Mouse (Mus musculus) midbrain, embryonic 14.5 days (tissue): ENCODE data around the gene Dgke. TPM values are rescaled to one million over a fixed set of nuclear protein-coding genes. Genes with fewer than 3 reads are reported as not detected.
"Not testable (repeated sequence)": the region's sequence is repeated elsewhere in the genome, so short reads cannot be mapped to it uniquely, and the experiment has no call there.

Experiments used
- ATAC-seq: fragments of 200-750 bp; cut with Nextera tagmentation; 2 replicates; pipeline ENCODE4 v1.8.0; 2017; ENCODE audit warnings: moderate number of reproducible peaks, moderate library complexity; ENCODE audit not compliant: low FRiP score, low TSS enrichment
- DNase-seq: peaks from one replicate; pipeline ENCODE4 v3.0.0-alpha.2; 2015
- H3K27ac ChIP-seq: fragments of 300-500 bp; sonication (generic); replicated peaks from 2 replicates; pipeline ENCODE4 v1.5.1; 2014; ENCODE audit warnings: mild to moderate bottlenecking, low read depth, low read length, moderate library complexity
- H3K27me3 ChIP-seq: fragments of 300-500 bp; sonication (generic); 2 replicates; pipeline ENCODE4 v1.6.1; 2014; ENCODE audit warnings: low read length, control low read depth, mixed read lengths; ENCODE audit not compliant: control insufficient read depth, insufficient read depth
- H3K36me3 ChIP-seq: fragments of 300-500 bp; sonication (generic); 2 replicates; pipeline ENCODE4 v1.6.1; 2014; ENCODE audit warnings: low read length, control low read depth; ENCODE audit not compliant: control insufficient read depth, insufficient read depth
- H3K4me1 ChIP-seq: fragments of 300-500 bp; sonication (generic); 2 replicates; pipeline ENCODE4 v1.6.1; 2014; ENCODE audit warnings: mild to moderate bottlenecking, antibody characterized with exemption, low read length, control low read depth; ENCODE audit not compliant: control insufficient read depth, insufficient read depth
- H3K4me2 ChIP-seq: fragments of 300-500 bp; sonication (generic); 2 replicates; pipeline ENCODE4 v1.6.1; 2014; ENCODE audit warnings: mild to moderate bottlenecking, low read length, moderate library complexity
- H3K4me3 ChIP-seq: fragments of 300-500 bp; sonication (generic); replicated peaks from 2 replicates; pipeline ENCODE4 v1.5.1; 2014; ENCODE audit warnings: low read depth, low read length
- H3K9ac ChIP-seq: fragments of 300-500 bp; sonication (generic); replicated peaks from 2 replicates; pipeline ENCODE4 v1.6.1; 2014; ENCODE audit warnings: mild to moderate bottlenecking, low read length, moderate library complexity
- H3K9me3 ChIP-seq: fragments of 300-500 bp; sonication (generic); 2 replicates; pipeline ENCODE4 v1.6.1; 2016; ENCODE audit warnings: low read length, control low read depth, mixed read lengths; ENCODE audit not compliant: control insufficient read depth
- WGBS: fragments of 180-500 bp; shearing (Covaris S2); extraction: QIAGEN DNeasy Blood & Tissue Kit; methylation state at CpG from one replicate; pipeline ENCODE4 v1.1.7; 2014; 5-methylcytosine and 5-hydroxymethylcytosine counted together
- polyA plus RNA-seq: library from polyadenylated mRNA; unstranded; fragments of >200 nt; fragmentation: Nextera tagmentation; extraction: Ambion mirVana; gene quantifications from 2 replicates; pipeline ENCODE4 v1.2.1, GENCODE M21; 2014

Dgke gene
- polyA plus RNA-seq, 1 experiment from 2014 or later = 16.2 TPM

DNA sequence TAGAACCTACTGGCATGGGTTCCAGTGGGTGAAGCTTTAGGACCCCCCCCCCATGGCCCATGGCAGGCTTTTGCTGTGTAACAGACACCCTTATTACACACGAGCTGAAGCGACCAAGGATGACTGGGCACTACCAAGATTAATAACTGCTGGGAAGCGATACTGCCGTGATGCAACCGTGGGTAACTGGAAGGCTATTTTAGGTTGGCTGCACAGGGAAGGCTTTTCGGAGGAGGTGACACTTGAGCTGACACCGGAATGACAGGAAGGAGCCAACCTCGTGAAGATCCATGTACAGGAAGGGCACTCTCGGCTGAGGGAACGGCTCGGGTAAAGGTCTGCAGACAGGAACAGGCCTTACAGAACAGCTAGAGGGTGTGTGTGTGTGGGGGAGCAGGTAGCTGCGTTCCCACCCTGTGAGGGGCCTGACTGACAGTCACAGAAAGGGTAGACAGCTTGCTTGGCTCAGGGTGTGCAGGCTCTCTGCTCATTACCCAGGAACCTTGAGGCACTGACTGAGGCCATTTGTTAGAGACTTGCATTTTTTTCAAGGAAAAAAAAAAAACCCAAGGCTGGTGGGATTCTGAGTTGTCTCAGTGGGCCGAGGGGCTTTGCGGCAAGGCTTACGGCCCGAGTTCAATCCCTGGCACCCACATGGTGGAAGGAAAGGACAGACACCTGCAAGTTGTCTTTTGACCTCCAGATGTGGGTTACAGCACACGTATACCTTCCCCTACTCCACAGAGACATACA is 31.6 kb upstream of the Dgke start:
- H3K9me3 ChIP-seq = no peaks in the 10 kb centered on the region
- DNase-seq (no peak), ATAC-seq (no peak)
- 90% methylated on average over 17 of the region's 17 CpGs for WGBS
- no peaks in the 10 kb centered on the region; the same call in 1 of the 2 replicates for H3K4me1 ChIP-seq
- H3K9ac ChIP-seq = no peak overlapping the region
- H3K27me3 ChIP-seq = no peaks in the 10 kb centered on the region
- H3K36me3 ChIP-seq = no peaks in the 10 kb centered on the region
- H3K4me3 ChIP-seq = no peak overlapping the region
- H3K27ac ChIP-seq = no peak overlapping the region
- H3K4me2 ChIP-seq = no peak overlapping the region

DNA sequence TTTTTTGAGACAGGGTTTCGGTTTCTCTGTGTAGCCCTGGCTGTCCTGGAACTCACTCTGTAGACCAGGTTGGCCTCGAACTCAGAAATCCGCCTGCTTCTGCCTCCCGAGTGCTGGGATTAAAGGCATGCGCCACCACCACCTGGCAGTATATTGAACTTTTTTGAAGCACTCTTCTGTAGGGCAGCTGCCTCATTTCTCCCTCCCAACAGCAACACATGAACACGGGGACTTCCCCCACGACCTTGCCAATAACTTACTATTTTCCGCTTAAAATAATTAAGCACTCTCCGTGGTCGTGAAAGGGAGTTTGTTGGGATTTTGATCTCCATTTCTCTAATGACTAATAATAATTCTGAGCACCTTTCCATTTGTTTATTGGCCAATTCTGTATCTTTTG is 30.6 kb upstream of the Dgke start:
- not testable (repeated sequence) for DNase-seq

DNA sequence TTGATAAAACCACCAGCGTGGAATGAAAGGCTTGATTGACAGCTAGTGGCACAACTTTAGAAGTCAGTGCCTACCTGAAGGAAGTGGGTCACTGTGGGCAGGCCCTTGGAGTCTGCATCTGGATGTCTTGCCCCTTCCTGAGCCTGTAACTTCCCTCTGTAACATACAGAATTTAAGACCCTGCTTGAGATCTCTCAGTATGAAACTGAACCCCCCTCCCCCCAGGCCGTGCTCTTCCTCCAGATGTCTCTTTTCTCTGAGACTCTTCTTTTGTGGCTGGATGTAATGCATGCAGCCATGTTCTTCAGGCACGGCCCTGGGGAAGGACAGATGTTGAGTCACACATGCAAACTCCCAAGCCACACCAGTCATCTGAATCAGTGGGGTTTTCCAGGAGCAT is 28.7 kb upstream of the Dgke start:
- no peak overlapping the region for H3K27ac ChIP-seq
- ATAC-seq (no peak), DNase-seq (no peak)
- no peak overlapping the region for H3K4me3 ChIP-seq
- WGBS = 72% methylated on average over 3 of the region's 3 CpGs
- no peaks in the 10 kb centered on the region for H3K36me3 ChIP-seq
- H3K9ac ChIP-seq = no peak overlapping the region
- no peaks in the 10 kb centered on the region for H3K27me3 ChIP-seq
- H3K4me1 ChIP-seq = no peaks in the 10 kb centered on the region
- no peaks in the 10 kb centered on the region for H3K9me3 ChIP-seq
- no peak overlapping the region for H3K4me2 ChIP-seq

More for the DNA sequence above, 30.6 kb upstream of the Dgke start:
- H3K4me1 ChIP-seq, H3K9me3 ChIP-seq, H3K27ac ChIP-seq, H3K4me3 ChIP-seq, ATAC-seq, H3K4me2 ChIP-seq, H3K27me3 ChIP-seq, H3K9ac ChIP-seq, H3K36me3 ChIP-seq: not testable (repeated sequence)
- WGBS = 92% methylated on average over 10 of the region's 10 CpGs

GRCm38 (mm10) chr11:89092714-89093113 is 26.1 kb upstream of the Dgke start:
- Histone ChIP-seq H3K9ac (no peak overlapping the region), H3K27ac (no peak overlapping the region), H3K4me1 (no peaks in the 10 kb centered on the region), H3K9me3 (no peaks in the 10 kb centered on the region), H3K4me3 (no peak overlapping the region), H3K27me3 (no peaks in the 10 kb centered on the region), H3K36me3 (no peaks in the 10 kb centered on the region), H3K4me2 (no peak overlapping the region)
- WGBS = 79% methylated on average over 9 of the region's 9 CpGs
- DNase-seq (no peak), ATAC-seq (no peak)

- H3K9me3 ChIP-seq, H3K36me3 ChIP-seq, H3K4me1 ChIP-seq, H3K4me3 ChIP-seq, DNase-seq, H3K9ac ChIP-seq, ATAC-seq, H3K27ac ChIP-seq, H3K27me3 ChIP-seq, H3K4me2 ChIP-seq: not testable (repeated sequence)
- WGBS = 92% methylated on average over 6 of the region's 7 CpGs
Observed at GRCm38 (mm10) chr11:89090359-89090758, 23.7 kb upstream of the Dgke start.

GRCm38 (mm10) chr11:89088754-89089153 is 22.1 kb upstream of the Dgke start:
- DNase-seq (no peak), ATAC-seq (no peak)
- Histone ChIP-seq H3K27me3 (no peaks in the 10 kb centered on the region), H3K36me3 (no peaks in the 10 kb centered on the region), H3K9me3 (no peaks in the 10 kb centered on the region), H3K4me2 (no peak overlapping the region), H3K4me1 (no peaks in the 10 kb centered on the region), H3K27ac (no peak overlapping the region), H3K9ac (no peak overlapping the region), H3K4me3 (no peak overlapping the region)
- WGBS = 94% methylated on average over 4 of the region's 4 CpGs

- Histone ChIP-seq H3K4me2 (no peak overlapping the region), H3K27ac (no peak overlapping the region), H3K27me3 (no peaks in the 10 kb centered on the region), H3K4me3 (no peak overlapping the region), H3K9me3 (no peaks in the 10 kb centered on the region), H3K9ac (no peak overlapping the region), H3K4me1 (no peaks in the 10 kb centered on the region), H3K36me3 (no peaks in the 10 kb centered on the region)
- 81% methylated on average over 10 of the region's 10 CpGs for WGBS
- DNase-seq (no peak), ATAC-seq (no peak)
Observed at GRCm38 (mm10) chr11:89086208-89086809, 19.7 kb upstream of the Dgke start.

DNA sequence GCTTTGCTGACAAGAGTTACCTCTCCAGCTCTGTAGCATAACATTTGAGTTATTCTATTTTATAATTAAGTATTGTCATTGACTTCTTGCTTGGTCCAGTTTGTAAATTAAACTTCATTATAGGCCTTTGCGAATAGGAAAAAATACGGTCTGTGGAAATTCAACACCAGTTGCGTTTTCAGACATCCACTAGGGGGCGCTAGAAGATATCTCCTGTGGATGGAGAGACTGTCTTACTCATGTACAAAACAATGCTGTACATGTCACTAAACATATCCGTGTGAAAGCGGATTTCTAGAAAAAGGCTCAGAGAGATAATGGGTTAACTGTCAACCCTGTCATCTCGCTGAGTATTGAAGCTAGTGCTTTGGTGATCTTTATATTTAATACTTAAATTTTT is 18.0 kb upstream of the Dgke start:
- peak; percentile 78 for DNase-seq
- Histone ChIP-seq H3K4me2 (no peak overlapping the region), H3K9ac (no peak overlapping the region), H3K27ac (no peak overlapping the region), H3K4me3 (no peak overlapping the region), H3K9me3 (no peaks in the 10 kb centered on the region), H3K36me3 (no peaks in the 10 kb centered on the region), H3K4me1 (no peaks in the 10 kb centered on the region), H3K27me3 (no peaks in the 10 kb centered on the region)
- WGBS = 45% methylated on average over 7 of the region's 7 CpGs
- no peak for ATAC-seq

DNA sequence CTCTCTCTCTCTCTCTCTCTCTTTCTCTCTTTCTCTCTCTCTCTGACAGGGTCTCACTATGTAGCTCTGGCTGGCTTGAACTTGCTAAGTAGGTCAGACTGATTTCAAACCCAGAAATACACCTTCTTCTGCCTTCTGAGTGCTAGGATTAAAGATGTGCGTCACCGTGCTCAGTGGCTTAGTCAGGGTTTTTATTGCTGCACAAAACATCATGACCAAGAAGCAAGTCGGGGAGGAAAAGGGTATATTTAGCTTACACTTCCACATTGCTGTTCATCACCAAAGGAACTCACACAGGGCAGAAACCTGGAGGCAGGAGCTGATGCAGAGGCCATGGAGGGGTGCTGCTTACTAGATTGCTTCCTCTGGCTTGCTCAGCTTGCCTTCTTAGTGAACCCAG is 16.0 kb upstream of the Dgke start:
- not testable (repeated sequence) for H3K36me3 ChIP-seq, ATAC-seq

More for the DNA sequence above, 16.0 kb upstream of the Dgke start:
- H3K27ac ChIP-seq, H3K9me3 ChIP-seq, H3K4me1 ChIP-seq, H3K27me3 ChIP-seq, H3K4me3 ChIP-seq, H3K4me2 ChIP-seq, DNase-seq, H3K9ac ChIP-seq: not testable (repeated sequence)
- WGBS = 83% methylated on average over 3 of the region's 3 CpGs
